Mouse (Mus musculus) cerebellum, adult 9-11 months (tissue): Measurements from ENCODE around the gene Cnr2.

ENCODE experiments used
- DNase-seq: peaks from one replicate; pipeline ENCODE4 v3.0.0; 2022

The Cnr2 gene

DNA sequence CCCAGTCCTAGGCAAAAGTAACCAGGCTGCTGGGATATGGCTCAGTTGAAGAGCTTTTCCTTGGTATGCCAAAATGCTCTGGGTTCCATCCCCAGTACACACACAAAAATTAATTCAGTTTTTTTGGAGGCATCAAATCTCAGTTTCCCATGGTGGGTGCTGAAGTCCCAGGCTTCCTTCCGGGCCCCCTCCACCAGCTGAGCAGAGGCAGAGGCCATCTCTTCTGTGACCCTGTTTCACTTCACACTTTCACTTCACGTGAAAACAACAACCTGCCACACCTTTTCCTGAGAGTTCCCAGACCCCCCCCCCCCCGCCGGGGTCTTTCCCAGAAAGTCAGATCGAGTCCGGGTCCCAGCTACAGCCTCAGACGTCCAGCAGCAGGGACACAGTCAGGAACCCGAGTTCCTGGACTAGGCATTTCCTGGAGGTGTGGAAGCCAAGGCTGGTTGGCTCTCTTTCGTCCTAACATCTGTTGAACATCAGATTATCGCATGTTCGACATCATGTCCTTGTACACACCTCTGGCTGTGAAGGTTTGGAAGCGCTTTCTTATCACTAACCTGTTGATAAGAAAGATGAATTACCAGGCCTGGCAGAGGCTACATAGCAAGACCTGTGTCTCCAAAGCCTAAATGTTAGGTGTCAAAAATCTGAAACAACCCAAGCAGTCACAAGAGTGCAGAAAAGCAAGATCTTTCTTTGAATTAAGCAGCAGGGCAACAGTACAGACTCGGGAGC, 14.3 kb downstream of the Cnr2 start:
- DNase-seq = no peak

DNA sequence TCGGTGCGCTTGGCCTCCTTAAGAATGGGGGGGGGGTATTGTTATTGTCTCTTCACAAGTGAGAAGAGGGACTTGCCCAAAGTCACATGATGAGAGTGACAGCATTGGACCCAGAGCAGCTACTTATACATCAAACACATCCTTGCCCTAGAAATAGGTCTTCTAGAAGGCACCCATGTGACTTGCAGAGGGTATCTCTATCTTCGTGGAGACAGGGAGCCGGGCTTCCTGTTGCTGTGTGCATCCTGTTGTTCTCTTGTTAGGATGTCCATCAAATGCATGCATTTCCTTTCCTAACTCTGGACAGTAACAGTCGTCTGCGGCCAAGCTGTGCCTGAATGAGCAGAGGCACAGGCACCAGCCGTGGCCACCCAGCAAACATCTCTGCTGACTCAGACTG, 16.3 kb downstream of the Cnr2 start:
- no peak for DNase-seq

DNA sequence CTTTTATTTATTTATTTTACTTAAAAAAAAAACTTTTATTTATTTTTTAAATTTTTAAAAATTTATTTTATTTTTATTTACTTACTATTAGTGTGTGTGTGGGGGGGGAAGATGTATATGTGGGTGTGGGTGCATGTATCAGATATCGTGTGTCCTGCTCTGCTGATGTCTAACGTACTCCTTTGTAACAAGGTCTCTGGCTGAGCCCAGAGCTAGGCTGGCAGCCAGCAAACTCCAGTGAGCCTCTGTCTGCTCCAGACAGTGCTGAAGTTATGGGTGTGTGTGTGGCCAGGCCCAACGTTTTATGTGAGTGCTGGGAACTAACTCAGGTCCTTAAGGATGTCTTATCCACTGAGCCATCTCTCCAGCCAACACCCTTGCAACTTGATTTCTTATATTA, 17.0 kb downstream of the Cnr2 start:
- no peak for DNase-seq

DNA sequence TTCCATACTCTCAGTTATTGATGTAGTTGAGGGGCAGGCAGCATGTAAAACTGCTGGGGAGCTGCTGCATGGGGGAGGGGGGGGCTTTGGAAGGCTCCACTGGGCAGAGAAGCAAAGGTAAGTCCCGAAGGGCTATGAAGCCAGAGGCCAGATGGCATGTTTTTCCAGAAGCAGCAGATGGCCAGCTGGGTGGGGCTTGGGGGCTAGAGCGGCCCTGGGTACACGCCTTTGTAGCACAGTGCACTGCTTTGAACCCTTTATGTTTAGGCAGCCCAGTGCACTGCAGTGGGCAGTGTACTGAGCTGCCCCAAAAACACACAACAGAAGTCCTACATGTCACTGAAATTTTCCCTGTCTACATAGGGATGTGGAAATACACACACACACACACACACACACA, 17.6 kb downstream of the Cnr2 start:
- no peak for DNase-seq

DNA sequence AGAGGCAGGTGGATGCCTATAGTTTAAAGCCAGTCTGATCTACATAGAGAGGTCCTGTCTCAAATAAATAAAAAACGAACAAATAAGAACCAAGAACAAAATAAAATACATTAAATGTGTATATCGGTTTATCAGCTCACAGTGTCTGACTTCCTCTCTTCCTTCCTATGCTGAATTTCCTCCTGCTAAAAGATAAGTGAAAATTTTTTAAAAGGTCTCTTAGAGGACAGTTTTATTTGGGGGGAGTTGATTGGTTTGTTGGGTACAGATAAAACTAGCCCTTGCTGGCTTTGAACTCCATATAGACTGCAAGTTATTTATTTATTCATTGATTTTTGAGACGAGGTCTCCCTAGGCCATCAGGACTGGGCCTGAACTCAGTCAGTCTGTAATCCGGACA, 18.2 kb downstream of the Cnr2 start:
- DNase-seq = no peak

DNA sequence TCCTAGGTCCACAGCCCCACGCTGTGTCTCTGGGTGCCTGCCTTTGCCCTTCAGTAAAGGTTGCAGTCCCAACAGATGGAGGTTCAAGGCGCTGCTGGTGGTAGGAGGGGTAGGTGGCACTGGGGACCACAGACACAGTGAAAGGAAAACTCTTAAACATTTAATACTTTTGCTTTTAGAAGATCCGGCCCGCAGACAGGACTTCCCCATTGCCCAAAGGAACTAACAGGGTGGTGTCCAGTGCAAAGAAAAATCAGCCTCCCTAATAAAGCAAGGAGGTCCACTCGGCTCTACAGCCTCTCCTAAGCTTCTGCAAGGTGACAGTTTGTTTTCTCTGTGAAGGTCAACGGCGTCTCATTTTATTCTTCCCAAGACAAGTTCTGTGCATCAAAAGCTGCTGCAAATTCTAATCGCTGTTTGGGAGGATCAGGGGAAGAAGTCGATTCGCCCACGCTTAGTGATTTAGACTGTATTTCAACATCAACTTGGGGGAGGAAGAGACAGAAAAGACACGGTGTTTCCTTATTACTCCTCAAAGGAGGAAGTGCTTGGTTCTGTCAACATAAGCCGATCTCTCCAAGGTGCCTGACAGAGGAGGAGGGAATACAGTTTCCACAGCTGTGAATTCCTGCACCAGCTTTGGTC, 23.6 kb downstream of the Cnr2 start:
- DNase-seq = no peak

DNA sequence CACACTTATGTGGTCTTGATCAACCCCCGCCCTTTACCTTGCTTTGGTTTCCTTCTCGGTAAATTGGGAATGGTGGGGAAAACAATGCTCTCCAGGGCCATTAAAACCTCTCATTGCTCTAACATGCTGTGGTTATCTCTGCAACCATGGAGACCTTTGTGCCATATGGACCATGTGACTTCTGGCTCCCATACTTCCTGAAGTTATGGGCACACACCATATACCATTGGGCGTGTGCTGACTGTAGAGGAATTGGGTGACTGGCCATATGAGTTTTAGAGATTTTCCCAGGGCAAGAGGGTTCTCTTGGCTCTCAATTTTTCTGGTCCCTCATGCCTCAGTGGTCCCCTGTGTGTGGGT, 24.1 kb downstream of the Cnr2 start:
- no peak for DNase-seq

DNA sequence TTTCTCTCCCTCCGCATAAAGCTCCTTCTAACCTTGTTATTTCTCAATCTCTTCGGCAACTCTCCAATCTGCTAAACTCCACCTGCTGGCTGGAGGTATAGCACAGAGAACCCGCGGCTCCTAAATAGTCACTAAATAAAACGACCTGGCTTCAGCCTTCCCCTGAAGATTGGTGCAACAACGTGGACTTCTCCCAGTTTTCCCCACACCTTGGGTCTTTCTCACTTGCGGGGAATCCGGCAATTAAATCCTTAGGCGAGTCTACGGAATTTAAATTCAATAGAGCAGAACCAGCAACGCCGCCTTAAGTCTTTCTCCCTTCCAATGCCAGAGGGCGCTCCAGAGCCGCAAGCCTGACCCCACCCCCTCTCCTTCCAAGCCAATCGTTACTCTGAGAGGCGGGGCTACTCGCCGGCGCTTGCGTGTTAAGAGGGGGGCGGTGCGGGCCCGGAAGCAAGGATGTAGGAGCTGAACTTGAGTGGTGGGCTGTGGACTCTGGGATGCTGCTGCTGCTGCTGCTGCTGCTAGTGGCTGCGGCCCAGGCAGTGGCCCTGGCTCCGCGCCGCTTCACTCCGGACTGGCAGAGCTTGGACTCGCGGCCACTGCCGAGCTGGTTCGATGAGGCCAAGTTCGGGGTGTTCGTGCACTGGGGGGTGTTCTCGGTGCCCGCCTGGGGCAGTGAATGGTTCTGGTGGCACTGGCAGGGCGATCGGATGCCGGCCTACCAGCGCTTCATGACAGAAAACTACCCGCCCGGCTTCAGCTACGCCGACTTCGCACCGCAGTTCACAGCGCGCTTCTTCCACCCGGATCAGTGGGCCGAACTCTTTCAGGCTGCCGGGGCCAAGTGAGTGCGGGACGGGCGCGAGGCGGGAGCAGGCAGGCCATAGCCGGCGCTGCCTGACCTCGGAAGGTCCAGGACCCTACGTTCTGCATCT, 25.4 kb downstream of the Cnr2 start, which contains the start of gene Fuca1:
Gene Fuca1 (plus strand): TSS at position 432 of the 938 bp plus-strand sequence.
- peak; percentile 93 for DNase-seq

DNA sequence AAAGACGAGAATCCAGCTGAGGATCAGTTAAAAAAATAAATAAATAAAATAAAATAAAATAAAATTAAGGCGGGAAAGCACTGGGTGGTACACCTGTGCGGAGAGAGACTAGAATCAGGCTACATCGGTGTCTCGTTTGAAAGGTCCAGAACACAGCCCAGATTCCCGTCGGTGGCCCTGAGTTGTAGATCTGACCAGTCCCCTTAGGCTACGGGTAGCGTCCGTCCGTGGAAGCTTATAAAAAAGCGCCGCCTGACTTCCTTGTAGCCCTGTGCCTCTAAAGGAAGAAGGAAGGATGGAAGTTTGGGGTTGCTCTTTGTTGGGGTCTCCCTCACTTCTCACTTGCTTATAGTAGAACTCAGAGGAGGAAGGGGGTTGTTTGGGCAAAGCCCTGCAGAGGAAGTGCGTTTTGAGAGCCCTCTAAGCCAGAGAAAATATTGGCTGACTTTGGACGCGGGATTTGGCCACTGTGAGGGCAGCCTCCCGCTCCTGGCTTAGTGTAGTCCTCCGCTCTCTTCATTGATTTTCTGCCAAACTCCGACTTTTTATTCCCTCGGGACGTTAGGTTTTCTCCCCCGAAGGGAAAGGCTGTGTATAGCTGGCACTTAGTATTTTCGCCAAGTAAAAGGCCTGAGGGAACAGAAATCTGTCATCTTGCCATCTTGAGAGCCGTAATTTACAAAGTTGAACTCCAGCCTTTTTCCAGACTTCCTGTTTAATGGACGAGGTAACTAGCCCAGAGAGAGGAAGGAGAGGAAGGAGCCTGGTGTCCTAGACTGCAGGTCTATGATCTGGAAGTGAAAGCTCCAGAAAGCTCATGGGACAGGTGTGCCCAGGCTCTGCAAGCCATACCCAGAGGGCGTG, 26.3 kb downstream of the Cnr2 start:
- no peak for DNase-seq

DNA sequence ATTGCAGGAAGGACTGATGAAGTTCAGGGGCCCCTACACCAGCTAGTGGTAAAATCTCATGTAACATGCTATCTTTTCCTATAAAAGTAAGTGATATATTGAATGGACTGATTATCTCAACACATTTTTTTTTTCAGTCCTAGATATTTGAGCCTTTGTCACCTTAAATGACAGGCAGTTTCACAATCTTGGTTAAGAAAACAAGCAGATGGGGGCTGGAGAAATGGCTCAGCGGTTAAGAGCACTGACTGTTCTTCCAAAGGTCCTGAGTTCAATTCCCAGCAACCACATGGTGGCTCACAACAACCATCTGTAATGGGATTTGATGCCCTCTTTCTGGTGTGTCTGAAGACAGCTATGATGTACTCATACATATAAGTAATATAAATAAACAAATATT, 27.0 kb downstream of the Cnr2 start:
- no peak for DNase-seq

DNA sequence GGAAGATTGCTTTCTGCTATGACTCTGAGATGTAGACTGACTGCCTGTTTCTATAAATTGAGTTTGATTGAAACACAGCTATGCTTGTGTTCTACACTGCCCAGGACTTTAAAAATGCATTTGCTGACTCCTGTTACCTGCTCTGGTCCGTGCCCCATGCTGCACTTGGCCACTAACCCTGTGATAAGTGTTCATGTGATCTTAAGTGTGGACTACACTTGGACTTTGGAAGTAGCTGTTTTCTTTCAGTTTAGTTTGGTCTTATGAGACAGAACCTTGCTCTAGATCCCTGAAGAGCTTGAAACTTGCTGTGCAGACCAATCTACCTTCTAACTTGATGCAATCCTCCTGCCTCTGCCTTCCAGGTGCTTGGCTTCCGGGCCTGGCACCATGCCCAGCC, 29.2 kb downstream of the Cnr2 start:
- DNase-seq = no peak

DNA sequence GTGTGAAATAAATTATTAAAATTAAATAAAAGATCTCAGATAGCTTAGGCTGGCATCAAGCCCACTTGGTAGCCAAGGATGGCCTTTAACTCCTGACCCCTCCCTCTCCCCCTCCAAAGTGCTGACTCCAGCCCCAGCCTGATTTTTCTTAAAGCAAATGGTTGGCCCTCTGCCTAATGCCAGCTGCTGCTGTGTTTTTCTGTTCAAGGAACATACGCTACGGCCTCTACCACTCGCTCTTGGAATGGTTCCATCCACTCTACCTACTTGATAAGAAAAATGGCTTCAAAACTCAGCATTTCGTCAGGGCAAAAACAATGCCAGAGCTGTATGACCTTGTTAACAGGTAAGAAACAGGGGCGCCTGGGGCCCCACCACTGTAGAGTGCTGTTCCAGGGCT, 30.1 kb downstream of the Cnr2 start:
- DNase-seq = no peak

DNA sequence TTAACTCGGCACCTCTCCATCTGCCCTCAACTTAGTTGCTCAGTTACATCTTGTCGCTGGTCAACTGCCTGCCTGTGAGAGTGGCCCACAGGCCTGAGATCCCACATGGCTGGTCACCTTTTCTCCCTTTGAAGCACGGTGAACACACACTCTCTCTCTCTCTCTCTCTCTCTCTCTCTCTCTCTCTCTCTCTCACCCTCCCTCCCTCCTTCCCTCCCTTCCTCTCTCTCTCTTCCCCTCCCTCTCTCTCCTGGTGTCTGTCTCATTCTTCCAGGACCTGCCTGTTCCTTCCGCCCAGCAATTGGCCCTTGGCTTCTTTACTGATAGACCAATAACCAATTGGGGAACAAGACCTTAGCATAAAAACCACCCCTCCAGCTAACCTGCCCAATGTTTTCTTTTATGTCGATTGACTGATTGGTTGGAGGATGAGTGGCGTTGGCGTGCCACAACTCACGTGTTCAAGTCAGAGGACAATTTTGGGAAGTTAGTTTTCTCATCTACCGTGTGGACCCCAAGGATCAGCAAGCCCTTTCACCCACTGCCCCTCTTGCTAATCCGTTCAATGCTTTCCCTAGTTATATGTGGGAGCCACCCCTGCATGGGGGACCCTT, 31.1 kb downstream of the Cnr2 start:
- no peak for DNase-seq

DNA sequence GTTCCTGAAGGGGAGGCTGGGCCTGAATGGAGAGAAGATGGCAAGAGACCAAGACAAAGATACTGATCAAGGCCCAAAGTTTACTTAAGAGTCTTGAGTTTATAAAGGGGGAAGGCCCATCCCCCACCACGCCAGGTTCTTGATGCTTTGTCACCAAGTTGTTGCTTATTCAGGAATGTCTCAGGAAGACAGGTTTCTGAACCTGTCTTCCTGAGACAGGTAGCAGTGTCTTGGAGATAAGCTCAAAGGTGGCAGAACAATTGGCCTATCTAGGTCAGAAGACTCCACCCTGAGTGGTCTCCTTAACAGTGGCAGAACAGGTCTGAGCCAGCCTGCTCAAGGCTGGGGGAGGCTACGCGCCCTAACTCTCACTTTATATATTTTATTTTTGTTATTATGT, 31.7 kb downstream of the Cnr2 start:
- no peak for DNase-seq

DNA sequence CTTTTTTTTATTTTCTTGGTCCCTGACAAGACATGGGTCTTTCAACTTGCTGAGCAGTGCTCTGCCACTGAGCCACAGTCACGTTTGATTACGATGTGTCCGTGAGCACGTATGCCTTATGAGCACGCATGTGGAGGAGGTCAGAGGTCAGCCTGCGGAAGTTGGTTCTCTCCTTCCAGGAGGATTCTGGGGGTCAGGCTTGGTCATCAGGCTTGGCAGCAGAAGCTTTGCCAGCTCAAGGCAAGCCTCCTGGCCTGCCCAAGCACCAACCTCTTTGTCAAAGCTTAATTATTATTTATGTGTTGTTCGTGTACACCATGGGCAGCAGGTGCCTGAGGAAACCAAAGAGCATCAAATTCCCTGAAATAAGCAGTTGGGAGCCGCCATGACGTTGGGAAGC, 33.2 kb downstream of the Cnr2 start:
- DNase-seq = no peak

DNA sequence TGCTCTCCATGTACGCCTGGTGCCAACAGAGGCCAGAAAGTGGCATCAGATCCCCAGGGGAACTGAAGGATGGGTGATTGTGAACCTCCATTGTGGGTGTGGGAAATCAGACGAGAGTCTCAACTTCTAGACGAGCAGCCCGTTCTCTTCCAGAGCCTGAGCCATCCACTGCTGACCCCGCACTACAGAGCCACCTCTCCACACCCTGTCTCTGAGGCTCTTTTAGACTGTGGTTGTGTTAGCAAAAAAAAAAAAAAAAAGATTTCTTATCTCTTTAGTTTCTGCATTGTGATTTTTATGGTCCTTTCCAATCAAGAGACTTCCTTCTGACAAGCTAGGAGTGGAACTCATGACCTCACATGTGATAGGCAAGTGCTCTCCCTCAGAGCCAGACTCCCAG, 34.2 kb downstream of the Cnr2 start:
- no peak for DNase-seq

DNA sequence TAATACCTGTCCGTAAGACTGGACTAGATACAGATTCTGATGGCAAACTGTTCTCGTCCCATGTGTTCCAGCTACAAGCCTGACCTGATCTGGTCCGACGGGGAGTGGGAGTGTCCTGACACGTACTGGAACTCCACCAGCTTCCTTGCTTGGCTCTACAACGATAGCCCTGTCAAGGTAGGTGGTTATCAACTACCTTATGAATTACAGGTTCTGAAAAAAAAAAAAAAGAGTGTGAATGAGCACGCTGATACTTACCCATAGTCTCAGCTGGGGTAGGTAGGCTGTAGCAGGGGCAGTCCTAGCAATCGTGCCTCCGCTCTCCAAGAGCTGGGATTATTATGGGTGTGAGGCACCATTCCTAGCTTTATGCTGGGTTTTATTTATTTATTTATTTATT, 34.6 kb downstream of the Cnr2 start:
- no peak for DNase-seq

DNA sequence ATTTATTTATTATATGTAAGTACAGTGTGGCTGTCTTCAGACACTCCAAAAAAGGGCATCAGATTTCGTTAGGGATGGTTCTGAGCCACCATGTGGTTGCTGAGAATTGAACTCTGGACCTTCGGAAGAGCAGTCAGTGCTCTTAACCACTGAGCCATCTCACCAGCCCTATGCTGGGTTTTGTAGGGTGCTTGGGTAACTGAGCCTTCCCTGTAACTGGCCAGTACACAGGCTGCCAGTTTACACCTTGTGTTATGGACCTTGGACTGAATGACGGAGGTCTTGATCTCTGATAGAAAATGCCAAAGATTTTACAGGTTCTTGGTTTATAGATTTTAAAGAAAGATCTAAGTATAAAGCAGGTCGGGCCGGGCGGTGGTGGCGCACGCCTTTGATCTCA, 35.0 kb downstream of the Cnr2 start:
- no peak for DNase-seq

DNA sequence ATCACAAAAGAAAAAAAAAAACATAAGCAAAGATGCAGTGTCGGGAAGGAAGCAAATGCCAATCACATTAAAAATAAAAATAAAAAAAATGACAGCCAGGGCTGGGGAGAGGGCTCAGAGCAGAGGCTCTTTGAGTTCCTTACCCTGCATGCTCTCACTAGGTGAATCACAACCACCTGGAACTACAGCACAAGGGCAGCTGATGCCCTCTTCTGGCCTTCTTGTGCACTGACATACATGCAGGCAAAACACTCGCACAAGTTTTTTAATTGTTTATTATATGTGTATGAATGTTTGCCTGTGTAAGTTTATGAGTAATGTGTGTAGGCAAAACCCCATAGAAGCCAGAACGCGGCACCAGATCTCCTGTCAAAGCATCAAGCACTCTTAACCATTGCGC, 36.6 kb downstream of the Cnr2 start:
- no peak for DNase-seq

DNA sequence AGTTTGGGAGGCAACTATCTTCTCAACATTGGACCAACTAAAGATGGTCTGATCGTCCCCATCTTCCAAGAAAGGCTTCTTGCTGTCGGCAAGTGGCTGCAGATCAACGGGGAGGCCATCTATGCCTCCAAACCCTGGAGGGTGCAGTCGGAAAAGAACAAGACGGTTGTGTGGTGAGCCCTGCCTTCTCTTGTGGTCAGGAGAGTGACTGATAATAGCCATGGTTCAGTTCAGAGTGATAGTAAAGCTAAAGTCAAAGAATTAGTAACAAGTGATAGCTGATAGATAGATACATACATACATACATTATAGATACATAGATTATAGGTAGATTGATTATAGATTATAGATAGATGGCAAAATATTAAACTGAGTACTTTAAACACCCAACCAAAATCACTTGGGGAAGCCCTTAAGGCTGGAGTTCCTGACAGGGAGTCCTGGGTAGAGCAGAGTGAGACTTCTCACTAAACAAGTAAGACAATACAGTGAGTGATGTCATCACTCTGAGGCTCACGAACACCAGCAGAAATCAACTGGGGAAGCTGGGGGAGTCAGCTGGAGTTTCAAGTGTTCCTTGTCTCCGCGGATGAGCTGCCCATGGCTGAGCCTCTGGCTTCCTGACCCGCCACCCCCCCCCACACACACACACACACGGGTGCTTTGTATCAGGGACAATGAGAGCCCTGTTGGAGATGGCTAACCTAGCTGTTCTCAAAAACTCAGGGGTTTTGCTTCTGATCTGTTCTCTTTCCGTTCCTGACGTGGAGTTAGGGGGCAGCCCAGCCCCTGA, 39.7 kb downstream of the Cnr2 start:
- no peak for DNase-seq

DNA sequence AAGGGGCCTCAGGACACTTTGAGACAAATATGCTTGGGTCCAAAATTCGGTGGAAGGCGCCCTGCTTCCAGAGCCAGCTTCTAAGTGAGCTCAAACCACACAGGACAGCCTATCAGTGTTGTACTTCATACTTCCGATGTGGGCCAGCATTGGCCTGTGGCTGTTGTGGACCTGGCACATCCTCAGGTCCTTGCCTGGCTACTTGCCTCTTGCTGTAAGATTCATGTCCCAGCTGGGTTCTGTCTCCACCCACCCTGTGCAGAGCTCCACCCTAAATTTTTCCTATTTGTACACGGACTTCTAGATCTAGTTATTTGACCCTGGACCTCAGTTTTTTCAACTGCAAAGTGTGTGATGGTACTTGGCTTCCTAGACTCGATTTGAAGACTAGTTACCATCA, 40.3 kb downstream of the Cnr2 start:
- no peak for DNase-seq

DNA sequence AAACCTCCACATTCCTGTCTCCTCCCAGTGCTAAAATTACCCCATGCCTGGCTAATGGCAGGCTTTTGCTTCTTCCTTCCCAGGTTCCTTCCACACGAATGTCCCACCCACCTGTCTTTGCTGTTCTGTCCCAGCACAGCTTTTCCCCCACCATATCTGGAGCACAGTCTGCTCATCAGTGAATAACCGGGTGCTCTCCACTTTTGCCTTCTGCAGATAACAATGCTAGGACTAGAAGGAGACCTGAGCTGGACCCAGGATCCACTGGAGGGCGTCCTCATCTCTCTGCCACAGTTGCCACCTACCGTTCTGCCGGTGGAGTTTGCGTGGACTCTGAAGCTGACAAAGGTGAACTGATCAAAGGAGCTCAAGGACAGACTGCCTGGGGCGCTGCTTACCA, 43.7 kb downstream of the Cnr2 start:
- no peak for DNase-seq
